Mouse (Mus musculus) megakaryocyte-erythroid progenitor cell, adult 5-6 weeks (primary cell): ENCODE measurements around the gene Snrpb2. TPM values are rescaled to one million over a fixed set of nuclear protein-coding genes. Genes with fewer than 3 reads are reported as not detected.

ENCODE experiments used
- ATAC-seq: replicated peaks from 2 replicates; pipeline ENCODE4 v1.8.0; 2016; ENCODE audit warnings: mild to moderate bottlenecking, inconsistent platforms; ENCODE audit not compliant: severe bottlenecking, poor library complexity, low FRiP score, low TSS enrichment
- total RNA-seq, 2 experiments: library from RNA; stranded (forward) in 1 of 2; stranded (reverse) in 1 of 2; fragments of 200-1000, 215-1000 nt in 1 of 2; fragments of >200 nt in 1 of 2; fragmentation: Nextera tagmentation in 1 of 2; gene quantifications; 2 replicates each; pipeline ENCODE4 v1.2.3; 2014 to 2017

Gene Snrpb2
- 46.6 and 62.5 TPM in 2 replicates for total RNA-seq (2014; fragmentation: Nextera tagmentation)
- total RNA-seq (2017) = 94.4 and 234 TPM in 2 replicates

GRCm38 (mm10) chr2:143062812-143063792 is at the start of gene Snrpb2:
Gene Snrpb2, plus strand, starts transcription at chr2:143063039.
- peak; percentile 97 for ATAC-seq

GRCm38 (mm10) chr2:143013057-143013456 is 49.8 kb upstream of the Snrpb2 start:
- no peak for ATAC-seq

GRCm38 (mm10) chr2:143018084-143018483 is 44.8 kb upstream of the Snrpb2 start:
- ATAC-seq = no peak

- ATAC-seq = no peak
These were observed 44.2 kb upstream of the Snrpb2 start for GRCm38 (mm10) chr2:143018591-143019130.

GRCm38 (mm10) chr2:143019727-143020126 is 43.1 kb upstream of the Snrpb2 start:
- no peak for ATAC-seq

GRCm38 (mm10) chr2:143023331-143023730 is 39.5 kb upstream of the Snrpb2 start:
- ATAC-seq = no peak

GRCm38 (mm10) chr2:143024226-143024625 is 38.6 kb upstream of the Snrpb2 start:
- no peak for ATAC-seq

- ATAC-seq = no peak
These were observed 31.6 kb upstream of the Snrpb2 start for GRCm38 (mm10) chr2:143031283-143031682.

- ATAC-seq = no peak
These were observed 30.2 kb upstream of the Snrpb2 start for GRCm38 (mm10) chr2:143032378-143033255.

- ATAC-seq = no peak
These were observed 28.3 kb upstream of the Snrpb2 start for GRCm38 (mm10) chr2:143034350-143035085.

- ATAC-seq = no peak
These were observed 27.7 kb upstream of the Snrpb2 start for GRCm38 (mm10) chr2:143035086-143035593.

- no peak for ATAC-seq
These were observed 21.2 kb upstream of the Snrpb2 start for GRCm38 (mm10) chr2:143041596-143041995.

GRCm38 (mm10) chr2:143055251-143055650 is 7.6 kb upstream of the Snrpb2 start:
- no peak for ATAC-seq

- no peak for ATAC-seq
These were observed 6.1 kb upstream of the Snrpb2 start for GRCm38 (mm10) chr2:143056736-143057135.

GRCm38 (mm10) chr2:143062432-143062811 is 417 bp upstream of the Snrpb2 start:
- no peak for ATAC-seq

GRCm38 (mm10) chr2:143065914-143066313 is 3.1 kb downstream of the Snrpb2 start:
- no peak for ATAC-seq

- ATAC-seq = no peak
These were observed 15.5 kb downstream of the Snrpb2 start, which contains the start of gene Otor for GRCm38 (mm10) chr2:143078198-143078851. Gene Otor, plus strand, starts transcription at chr2:143078473.

GRCm38 (mm10) chr2:143081693-143082092 is 18.9 kb downstream of the Snrpb2 start:
- no peak for ATAC-seq
